Mouse (Mus musculus): ENCODE measurements around the gene Gpr1. TPM values are rescaled to one million over a fixed set of nuclear protein-coding genes. Genes with fewer than 3 reads are reported as not detected.
"Not testable (repeated sequence)": the region's sequence is repeated elsewhere in the genome, so short reads cannot be mapped to it uniquely, and the experiment has no call there.

Gene Gpr1
- total RNA-seq, 2 experiments from 2014 or later: 0.50 TPM

DNA sequence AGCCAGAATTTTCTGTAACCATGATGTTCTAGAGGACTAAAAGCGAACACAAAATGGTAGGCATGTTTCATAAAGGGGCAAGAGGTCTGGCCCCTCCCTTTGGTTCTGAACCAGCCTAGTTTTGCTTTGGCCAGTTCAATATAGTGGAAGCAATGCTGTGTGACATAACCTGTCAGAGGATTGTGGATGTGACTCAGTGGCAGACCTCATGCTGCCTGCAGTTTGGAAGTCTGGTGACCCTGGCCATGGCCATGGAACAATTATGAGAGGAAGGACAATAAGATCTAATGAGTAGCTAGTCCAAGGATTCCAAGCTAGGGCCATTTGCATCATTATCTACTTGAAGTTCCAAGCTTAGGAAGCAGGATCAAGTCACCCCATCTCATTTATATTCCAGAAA is 32.9 kb downstream of the Gpr1 start:
- DNase-seq: no peak
- intact Hi-C loops (cut with DNase I): loop anchor here (5.0 kb wide), 1 partner anchor 71 kb away; no protein-coding TSS in a partner anchor

DNA sequence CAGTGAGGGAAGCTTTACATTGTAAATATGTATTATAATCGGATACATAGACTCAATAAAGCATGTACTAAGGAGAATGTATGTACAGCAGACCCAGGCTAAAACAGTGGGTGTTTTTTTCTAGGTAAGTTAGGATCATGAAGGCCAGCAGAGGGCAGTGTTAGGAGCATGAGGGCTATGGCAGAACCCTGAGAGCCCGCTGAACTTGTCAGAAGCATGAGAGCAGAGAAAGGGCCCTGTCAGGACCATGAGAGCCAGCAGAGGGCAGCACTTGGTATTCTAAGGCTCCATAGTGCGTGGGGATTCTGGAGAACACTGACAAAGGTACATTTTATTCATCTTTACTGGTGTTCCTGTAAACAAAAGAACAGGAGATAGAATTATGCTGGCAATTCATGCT is 33.3 kb downstream of the Gpr1 start:
- intact Hi-C loops (cut with DNase I): loop anchor here (5.0 kb wide), 1 partner anchor 71 kb away; no protein-coding TSS in a partner anchor
- DNase-seq: peak; percentile 94

DNA sequence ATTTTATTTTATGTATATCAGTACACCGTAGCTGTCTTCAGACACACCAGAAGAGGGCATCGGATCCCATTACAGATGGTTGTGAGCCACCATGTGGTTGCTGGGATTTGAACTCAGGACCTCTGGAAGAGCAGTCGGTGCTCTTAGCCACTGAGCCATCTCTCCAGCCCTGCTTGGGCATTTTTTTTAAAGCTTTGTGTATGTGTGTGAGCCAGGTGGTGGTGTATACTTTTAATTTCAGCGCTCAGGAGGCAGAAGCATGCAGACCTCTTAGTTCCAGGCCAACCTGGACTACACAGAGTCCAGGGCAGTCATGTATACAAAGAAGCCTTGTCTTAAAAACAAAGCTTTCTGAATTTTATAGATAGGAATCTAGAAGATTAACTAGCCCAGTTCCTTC is 33.8 kb downstream of the Gpr1 start:
- intact Hi-C loops (cut with DNase I): loop anchor here (5.0 kb wide), 1 partner anchor 72 kb away; no protein-coding TSS in a partner anchor
- DNase-seq: not testable (repeated sequence)

DNA sequence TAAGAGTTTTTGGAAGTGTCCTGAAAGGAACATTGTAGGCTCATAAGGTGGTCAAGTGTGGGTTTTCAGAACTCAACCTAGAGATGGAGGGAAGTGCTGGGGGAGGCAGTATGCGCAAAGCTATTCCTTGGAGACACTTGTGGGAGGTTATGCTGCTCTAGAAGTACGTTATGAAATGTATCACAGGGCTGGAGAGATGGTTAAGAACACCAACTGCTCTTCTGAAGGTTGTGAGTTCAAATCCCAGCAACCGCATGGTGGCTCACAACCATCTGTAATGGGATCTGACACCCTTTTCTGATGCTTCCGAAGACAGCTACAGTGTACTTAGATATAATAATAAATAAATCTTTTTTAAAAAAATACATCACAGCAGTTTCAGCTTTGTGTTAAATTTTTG is 34.2 kb downstream of the Gpr1 start:
- intact Hi-C loops (cut with DNase I): loop anchor here (5.0 kb wide), 1 partner anchor 72 kb away; no protein-coding TSS in a partner anchor

DNA sequence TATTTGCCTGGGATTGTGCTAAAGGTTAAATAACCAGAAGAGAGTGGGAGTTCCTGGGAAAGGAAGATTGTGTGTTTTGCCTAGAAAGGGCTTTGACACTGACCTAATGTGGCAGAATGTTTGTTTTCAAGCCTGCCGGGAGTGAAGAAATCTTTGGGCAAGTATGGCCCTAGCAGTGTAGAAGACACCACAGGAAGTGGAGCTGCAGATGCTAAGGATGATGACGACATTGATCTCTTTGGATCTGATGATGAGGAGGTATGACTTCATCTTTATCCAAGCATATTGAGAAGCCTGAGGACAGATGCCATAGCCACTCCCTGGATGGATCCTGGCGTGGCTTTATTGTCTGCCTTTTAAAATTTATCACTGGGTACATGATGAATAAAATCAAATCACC is 36.0 kb downstream of the Gpr1 start:
- DNase-seq: no peak
- intact Hi-C loops (cut with DNase I): no loop called here

More for the DNA sequence above, 34.2 kb downstream of the Gpr1 start:
- no peak for DNase-seq

DNA sequence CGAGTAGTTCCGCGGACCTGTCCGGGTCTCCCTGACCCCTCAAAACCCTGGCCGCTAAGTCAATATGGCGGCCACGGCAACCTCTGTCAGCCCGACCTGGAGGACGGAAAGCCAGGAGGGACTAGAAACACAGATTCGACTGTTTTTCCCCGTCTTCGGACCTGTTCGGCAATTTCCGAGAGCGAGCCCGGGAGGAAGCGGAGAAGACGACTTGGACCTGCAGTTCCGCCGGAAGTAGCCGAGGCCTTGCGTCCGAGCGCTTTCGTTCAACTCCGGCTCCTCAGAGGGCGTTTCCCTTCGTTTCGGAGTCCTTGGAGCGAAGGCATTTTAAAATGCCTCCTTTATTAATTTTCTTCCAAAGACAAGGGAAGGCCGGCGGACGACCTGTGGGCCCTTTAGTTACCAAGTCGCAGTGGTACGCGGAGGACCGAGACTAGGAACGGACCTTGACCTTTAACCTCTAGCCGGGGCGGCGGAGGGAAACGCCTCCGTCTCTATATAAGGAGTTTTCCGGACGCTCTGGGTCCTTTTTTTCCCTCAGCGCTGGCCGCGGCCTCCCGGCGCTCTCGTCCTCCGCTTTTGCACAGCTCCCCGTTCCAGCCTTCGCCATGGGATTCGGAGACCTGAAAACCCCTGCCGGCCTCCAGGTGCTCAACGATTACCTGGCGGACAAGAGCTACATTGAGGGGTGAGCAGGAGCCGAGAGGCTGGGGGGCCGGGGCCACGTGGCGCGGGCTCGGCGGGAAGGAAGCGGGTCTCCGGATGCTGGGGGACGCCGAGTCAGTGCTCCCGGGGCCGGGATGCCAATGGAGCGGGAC is 37.5 kb downstream of the Gpr1 start, which contains the start of the genes Eef1b2 and Ndufs1:
Gene Eef1b2, plus strand, starts transcription at position 222 of the 818 bp plus-strand sequence.
Gene Ndufs1, minus strand, starts transcription at position 230 of the 818 bp plus-strand sequence.
- DNase-seq: peak; percentile 98
- intact Hi-C loops (cut with DNase I): no loop called here

DNA sequence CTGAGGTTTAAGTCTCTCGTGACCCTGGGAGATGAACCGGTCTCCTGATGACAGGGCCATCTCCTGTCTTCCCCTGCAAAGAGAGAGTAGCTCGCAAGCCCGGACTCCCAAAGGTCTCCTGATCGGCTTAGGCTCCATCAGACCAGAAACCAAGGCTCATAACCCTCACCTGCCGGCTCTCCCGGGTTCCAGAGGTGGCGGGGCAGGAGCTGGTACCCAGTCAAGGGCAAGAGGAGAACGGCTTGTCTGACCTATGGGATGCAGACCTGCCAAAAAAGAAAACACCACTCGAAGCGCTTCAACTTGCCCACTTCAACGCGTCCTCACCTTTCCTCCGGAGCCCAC is 38.1 kb downstream of the Gpr1 start:
- intact Hi-C loops (cut with DNase I): no loop called here
- DNase-seq: no peak

DNA sequence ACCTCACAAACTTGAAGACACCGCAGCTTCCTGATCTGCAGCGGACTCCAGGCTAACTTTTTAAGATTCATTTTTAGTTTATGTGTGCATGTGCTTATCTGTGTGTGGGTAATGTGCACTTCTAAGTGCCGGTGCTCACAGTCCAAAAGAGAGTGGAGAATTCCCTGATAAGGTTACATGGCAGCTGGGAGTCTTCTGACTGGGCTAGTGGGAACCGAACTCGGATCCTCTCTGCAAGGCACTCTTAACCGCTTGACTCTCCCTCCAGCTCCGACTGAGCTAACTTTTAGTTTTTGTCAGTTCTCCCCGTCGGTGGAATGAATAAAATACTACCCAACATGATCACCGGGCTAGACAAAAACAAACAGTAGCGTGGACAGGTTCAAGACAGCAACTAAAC is 38.5 kb downstream of the Gpr1 start:
- intact Hi-C loops (cut with DNase I): no loop called here
- DNase-seq: no peak

DNA sequence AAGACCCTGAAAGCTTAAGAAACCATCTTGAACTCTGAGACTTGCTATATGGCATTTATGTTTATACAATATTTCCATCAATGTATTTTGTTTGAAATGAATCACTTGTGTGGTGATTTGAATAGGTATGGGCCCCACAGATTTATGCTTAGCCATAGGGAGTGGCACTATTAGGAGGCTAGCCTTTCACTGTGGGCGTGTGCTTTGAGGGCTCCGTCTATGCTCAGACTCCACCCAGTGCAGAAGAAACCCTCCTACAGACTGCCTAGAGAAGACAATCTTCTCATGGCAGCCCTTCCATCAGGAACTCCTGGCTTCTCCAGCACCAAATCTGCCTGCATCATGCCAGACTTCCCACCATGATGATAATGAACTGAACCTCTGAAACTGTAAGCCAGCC is 45.7 kb downstream of the Gpr1 start:
- no peak for DNase-seq
- intact Hi-C loops (cut with DNase I): no loop called here

DNA sequence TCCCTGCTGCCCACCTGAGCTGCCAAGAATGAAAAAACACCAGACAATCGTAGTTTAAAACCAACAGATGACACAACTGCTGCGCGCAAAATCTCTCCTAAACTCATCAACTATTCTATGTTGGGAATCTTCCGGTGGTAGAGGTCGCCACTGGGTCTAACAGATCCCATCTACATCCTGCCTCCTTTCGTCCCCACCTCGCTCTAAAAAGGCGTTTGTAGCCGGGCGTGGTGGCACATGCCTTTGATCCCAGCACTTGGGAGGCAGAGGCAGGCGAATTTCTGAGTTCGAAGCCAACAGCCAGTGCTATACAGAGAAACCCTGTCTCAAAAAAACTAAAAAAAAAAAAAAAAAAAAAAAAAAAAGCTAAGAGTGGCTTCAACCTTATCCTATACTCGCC is 74.1 kb downstream of the Gpr1 start:
- intact Hi-C loops (cut with DNase I): no loop called here
- no peak for DNase-seq

DNA sequence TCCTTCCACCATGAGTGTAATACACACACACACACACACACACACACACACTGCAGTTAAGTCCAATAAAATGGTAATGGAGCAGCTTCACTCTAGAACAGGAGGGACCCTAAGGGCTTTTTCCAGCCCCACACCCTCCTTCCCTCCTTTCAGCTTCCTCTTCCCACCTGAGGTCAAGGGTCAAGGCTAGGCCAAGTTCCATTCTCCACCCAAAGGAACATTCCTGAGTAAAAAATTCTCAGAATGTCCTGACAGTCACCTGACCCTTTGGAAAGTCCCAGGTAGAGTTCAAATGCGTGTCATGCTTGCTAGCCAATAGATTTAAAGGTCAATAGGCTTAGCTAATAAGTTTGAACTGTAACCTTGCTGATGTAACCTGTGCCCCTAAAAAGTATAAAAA is 75.8 kb downstream of the Gpr1 start:
- intact Hi-C loops (cut with DNase I); DNase-seq: not testable (repeated sequence)

DNA sequence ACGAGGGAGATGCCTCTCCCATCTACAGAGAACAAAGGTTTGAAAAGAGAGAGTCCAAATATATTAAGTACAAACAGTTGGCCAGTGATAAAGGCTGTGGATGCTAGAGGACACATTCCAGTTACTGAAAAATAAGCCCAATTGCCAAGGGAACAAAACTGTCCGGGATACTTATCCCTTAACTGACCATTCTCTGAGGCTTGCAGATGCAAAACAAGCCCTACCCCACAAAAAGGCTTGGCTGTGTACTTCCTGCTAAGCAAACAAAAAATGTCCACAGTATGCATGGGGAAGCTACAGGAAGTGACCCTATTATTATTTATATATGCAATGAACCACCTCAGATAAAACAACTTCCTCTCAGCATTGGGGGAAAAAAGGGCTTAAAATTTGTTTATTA is 76.4 kb downstream of the Gpr1 start:
- no peak for DNase-seq
- intact Hi-C loops (cut with DNase I): no loop called here

DNA sequence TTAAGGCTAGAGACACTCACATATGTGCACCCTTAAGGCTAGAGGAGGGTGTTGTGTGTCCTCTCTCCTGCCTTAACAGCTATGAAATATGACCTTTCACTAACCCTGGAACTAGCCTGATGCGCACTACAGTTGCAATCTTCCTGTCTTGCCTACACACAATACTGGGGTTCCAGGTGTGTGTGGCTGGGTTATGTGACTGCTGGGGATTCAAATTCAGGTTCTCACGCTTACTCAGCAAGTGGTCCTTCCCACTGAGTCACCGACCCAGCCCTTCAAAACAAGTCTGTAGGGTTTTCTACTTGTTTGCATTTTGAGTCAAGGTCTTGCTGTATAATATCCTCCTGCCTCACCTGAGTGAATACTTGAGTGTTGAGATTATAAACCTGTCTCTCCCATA is 79.8 kb downstream of the Gpr1 start:
- intact Hi-C loops (cut with DNase I): no loop called here
- DNase-seq: no peak

Small RNA genes within 50 kb of the gene (microRNA-seq; reads per million reads assigned to microRNA genes)
- not detected for gene Gm24557
- not detected for gene Gm27512

Other genes starting within 250 kb of the Gpr1 start
- gene Ino80d, start 99.9 kb downstream of the Gpr1 start, total RNA-seq (2021): 10 to 100 TPM; 32.0 to 32.7 TPM
- 100 to 1,000 TPM; 705 to 714 TPM for gene Eef1b2, start 37.7 kb downstream of the Gpr1 start, total RNA-seq (2021)
- 100 to 1,000 TPM; 101 to 107 TPM for gene Ndufs1, start 37.7 kb downstream of the Gpr1 start, total RNA-seq (2021)
- gene Zdbf2, start 58.7 kb upstream of the Gpr1 start, total RNA-seq (2021): 10 to 100 TPM; 16.8 to 25.3 TPM
- gene Adam23, start 231.3 kb upstream of the Gpr1 start, total RNA-seq (2021): 100 to 1,000 TPM; 130 to 142 TPM

Data from left cerebral cortex, postnatal 4 days (tissue).